Mouse (Mus musculus): ENCODE measurements around the gene Huwe1. TPM values are rescaled to one million over a fixed set of nuclear protein-coding genes. Genes with fewer than 3 reads are reported as not detected.

The Huwe1 gene
- total RNA-seq, 2 experiments from 2014 or later = 126 to 223 TPM

GRCm38 (mm10) chrX:151947781-151948180 lies 147.2 kb downstream of the Huwe1 start:
- no peak for ATAC-seq (replicated peaks; ENCODE audit: poor library complexity, severe bottlenecking)

DNA sequence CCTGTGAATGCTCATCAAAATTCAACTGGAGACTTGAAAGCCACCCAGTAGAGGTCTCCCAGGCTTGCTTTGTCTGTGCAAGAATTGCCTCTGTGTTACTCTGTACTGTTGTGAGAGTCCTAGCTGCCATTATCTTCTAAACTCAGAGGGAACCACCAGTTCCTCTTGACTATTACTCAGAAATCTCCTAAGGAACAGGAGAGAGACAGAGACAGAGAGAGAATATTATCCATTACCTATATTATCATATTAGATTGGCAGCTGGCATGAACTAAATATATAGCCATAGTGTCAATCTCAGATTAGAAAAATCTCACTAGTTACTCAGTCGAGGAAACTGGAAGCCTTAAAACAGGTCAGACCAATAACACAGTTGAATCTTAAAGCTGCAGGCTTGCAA lies 149.6 kb downstream of the Huwe1 start:
- ATAC-seq (replicated peaks; ENCODE audit: poor library complexity, severe bottlenecking) = no peak

DNA sequence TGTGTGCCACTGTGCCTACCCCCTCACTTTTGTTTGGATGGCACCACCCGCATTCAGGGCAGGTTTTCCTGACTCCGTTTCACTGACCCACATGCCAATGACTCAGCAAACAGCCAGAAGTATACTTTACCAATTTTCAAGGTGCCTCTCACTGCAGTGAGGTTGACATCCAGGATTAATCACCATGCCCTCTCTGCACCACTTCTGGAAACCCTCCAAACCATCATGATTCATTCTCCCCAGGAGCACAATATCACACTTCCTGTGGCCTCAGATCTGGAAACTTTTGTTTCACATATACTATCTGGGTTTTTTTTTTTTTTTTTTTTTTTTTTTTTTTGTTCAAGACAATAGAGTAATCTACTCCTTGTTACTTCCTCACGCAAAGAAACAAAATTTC lies 150.6 kb downstream of the Huwe1 start:
- ATAC-seq (replicated peaks; ENCODE audit: poor library complexity, severe bottlenecking) = peak; percentile 86

Other genes with a start within 250 kb of the Huwe1 start
- gene Hsd17b10, start 201.0 kb downstream of the Huwe1 start, total RNA-seq (2014; fragmentation: Nextera tagmentation) = 84.8 and 106 TPM in 2 replicates
- 89.3 and 103 TPM in 2 replicates for gene Hsd17b10, start 201.0 kb downstream of the Huwe1 start, total RNA-seq (2017)
- gene Ribc1, start 215.5 kb downstream of the Huwe1 start, total RNA-seq (2014; fragmentation: Nextera tagmentation) = 0.64 and 2.5 TPM in 2 replicates
- 2.8 and 3.2 TPM in 2 replicates for gene Ribc1, start 215.5 kb downstream of the Huwe1 start, total RNA-seq (2017)
- 122 and 129 TPM in 2 replicates for gene Smc1a, start 215.6 kb downstream of the Huwe1 start, total RNA-seq (2014; fragmentation: Nextera tagmentation)
- 246 and 271 TPM in 2 replicates for gene Smc1a, start 215.6 kb downstream of the Huwe1 start, total RNA-seq (2017)

All from granulocyte monocyte progenitor cell, adult 5-6 weeks (primary cell).